Mouse (Mus musculus) T-helper 1 cell (primary cell): ENCODE results near the gene Dohh.

Experiments used
- in situ Hi-C: fragments of 300-600 bp; cut with MboI, MseI; formaldehyde crosslinking; loops from one replicate; pipeline ENCODE4 v1.15.1; 2025; ENCODE audit warnings: high pct_unique_total_duplicates

The Dohh gene

GRCm38 (mm10) chr10:81382039-81382438 lies 2.2 kb upstream of the Dohh start:
- in situ Hi-C loops: no loop called here

GRCm38 (mm10) chr10:81384605-81384982 lies 366 bp downstream of the Dohh start:
- in situ Hi-C loops: no loop called here

GRCm38 (mm10) chr10:81385603-81386306 lies 1.5 kb downstream of the Dohh start:
- in situ Hi-C loops: no loop called here

- in situ Hi-C loops: no loop called here
These were observed 3.5 kb downstream of the Dohh start for GRCm38 (mm10) chr10:81387716-81388115.

GRCm38 (mm10) chr10:81388505-81389055 lies 4.4 kb downstream of the Dohh start, which contains the start of gene Gm48552:
Gene Gm48552, plus strand, starts transcription at chr10:81389005.
- in situ Hi-C loops: no loop called here

GRCm38 (mm10) chr10:81389373-81389772 lies 5.1 kb downstream of the Dohh start:
- in situ Hi-C loops: no loop called here

- in situ Hi-C loops: loop anchor here (5.0 to 10.0 kb wide), 2 partner anchors 65 to 142 kb away; partner anchors contain the start of gene Nfic
These were observed 5.8 kb downstream of the Dohh start for GRCm38 (mm10) chr10:81389801-81390677.

GRCm38 (mm10) chr10:81390678-81390965 lies 6.4 kb downstream of the Dohh start:
- in situ Hi-C loops: loop anchor here (5.0 to 10.0 kb wide), 2 partner anchors 64 to 142 kb away; partner anchors contain the start of gene Nfic

- in situ Hi-C loops: loop anchor here (5.0 to 10.0 kb wide), 2 partner anchors 63 to 140 kb away; partner anchors contain the start of gene Nfic
These were observed 8.0 kb downstream of the Dohh start for GRCm38 (mm10) chr10:81392270-81392669.

GRCm38 (mm10) chr10:81392781-81393185 lies 8.6 kb downstream of the Dohh start, which contains the start of gene Smim24:
Gene Smim24, plus strand, starts transcription at chr10:81393051.
- in situ Hi-C loops: loop anchor here (5.0 to 10.0 kb wide), 2 partner anchors 62 to 140 kb away; partner anchors contain the start of gene Nfic

GRCm38 (mm10) chr10:81393456-81394063 lies 9.3 kb downstream of the Dohh start:
- in situ Hi-C loops: loop anchor here (5.0 to 10.0 kb wide), 2 partner anchors 61 to 139 kb away; partner anchors contain the start of gene Nfic

GRCm38 (mm10) chr10:81395127-81395526 lies 10.9 kb downstream of the Dohh start:
- in situ Hi-C loops: loop anchor here (10.0 kb wide), 1 partner anchor 60 kb away; the partner anchor contains the start of gene Nfic

- in situ Hi-C loops: loop anchor here (10.0 kb wide), 1 partner anchor 59 kb away; the partner anchor contains the start of gene Nfic
These were observed 11.6 kb downstream of the Dohh start for GRCm38 (mm10) chr10:81395865-81396264.

GRCm38 (mm10) chr10:81396749-81397148 lies 12.5 kb downstream of the Dohh start:
- in situ Hi-C loops: loop anchor here (10.0 kb wide), 1 partner anchor 58 kb away; the partner anchor contains the start of gene Nfic

GRCm38 (mm10) chr10:81399296-81399695 lies 15.1 kb downstream of the Dohh start:
- in situ Hi-C loops: loop anchor here (10.0 kb wide), 1 partner anchor 56 kb away; the partner anchor contains the start of gene Nfic

- in situ Hi-C loops: loop anchor here (10.0 kb wide), 1 partner anchor 55 kb away; the partner anchor contains the start of gene Nfic
These were observed 15.6 kb downstream of the Dohh start for GRCm38 (mm10) chr10:81399798-81400308.

GRCm38 (mm10) chr10:81400371-81401204 lies 16.4 kb downstream of the Dohh start:
- in situ Hi-C loops: no loop called here

GRCm38 (mm10) chr10:81401205-81401520 lies 16.9 kb downstream of the Dohh start:
- in situ Hi-C loops: no loop called here

GRCm38 (mm10) chr10:81401521-81402226 lies 17.4 kb downstream of the Dohh start:
- in situ Hi-C loops: no loop called here
